Mouse (Mus musculus) cerebellum, adult 8-10 months (tissue): ENCODE results near the gene Nfe2.
"Not testable (repeated sequence)": the region's sequence is repeated elsewhere in the genome, so short reads cannot be mapped to it uniquely, and the experiment has no call there.

Experiments
- DNase-seq: peaks from one replicate; pipeline ENCODE4 v3.0.0; 2022

Gene Nfe2

DNA sequence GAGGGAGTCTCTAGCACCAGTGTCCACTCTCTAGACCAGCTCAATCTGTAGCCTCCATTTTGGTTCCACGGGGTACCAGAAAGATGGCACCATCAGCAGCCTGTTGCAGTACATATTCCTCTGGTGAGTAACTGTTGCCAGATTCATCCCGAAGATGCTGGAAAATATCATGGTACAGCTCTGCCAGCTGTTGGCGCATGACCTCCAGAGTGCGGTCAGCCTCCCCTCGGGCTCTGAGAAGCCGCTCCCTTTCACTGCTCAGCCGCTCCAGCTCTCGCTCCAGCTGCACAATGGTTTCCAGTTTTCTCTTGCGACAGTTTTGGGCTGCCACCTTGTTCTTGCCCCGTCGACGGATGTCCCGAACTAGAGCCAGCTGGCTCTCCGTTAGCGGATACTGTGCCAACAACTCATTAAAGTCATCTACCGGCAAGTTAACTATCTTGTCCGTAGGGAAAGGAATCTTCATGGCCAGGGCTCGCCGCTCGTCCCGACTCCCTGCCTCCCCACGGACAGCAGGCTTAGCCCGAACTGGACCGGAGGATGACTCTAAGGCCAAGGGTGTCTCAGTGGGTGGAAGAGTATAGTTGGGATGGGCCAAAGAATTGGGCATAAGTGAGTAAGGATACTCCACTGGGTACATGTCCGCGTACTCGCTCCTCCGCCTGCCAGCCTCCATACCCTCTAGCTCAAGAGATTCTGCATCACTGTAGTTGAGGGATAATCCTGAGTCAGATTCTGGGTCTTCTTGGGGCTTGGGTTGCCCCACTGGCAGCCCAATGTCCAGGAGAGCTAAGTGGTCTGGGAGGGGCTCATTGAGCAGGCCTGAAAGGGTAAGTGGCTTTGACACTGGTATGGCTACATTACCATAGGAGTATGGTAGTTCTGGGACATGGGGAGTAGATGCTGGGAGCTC is 9.5 kb downstream of the Nfe2 start:
- DNase-seq = no peak

GRCm38 (mm10) chr15:103247782-103248400 is 10.3 kb downstream of the Nfe2 start:
- DNase-seq = no peak

DNA sequence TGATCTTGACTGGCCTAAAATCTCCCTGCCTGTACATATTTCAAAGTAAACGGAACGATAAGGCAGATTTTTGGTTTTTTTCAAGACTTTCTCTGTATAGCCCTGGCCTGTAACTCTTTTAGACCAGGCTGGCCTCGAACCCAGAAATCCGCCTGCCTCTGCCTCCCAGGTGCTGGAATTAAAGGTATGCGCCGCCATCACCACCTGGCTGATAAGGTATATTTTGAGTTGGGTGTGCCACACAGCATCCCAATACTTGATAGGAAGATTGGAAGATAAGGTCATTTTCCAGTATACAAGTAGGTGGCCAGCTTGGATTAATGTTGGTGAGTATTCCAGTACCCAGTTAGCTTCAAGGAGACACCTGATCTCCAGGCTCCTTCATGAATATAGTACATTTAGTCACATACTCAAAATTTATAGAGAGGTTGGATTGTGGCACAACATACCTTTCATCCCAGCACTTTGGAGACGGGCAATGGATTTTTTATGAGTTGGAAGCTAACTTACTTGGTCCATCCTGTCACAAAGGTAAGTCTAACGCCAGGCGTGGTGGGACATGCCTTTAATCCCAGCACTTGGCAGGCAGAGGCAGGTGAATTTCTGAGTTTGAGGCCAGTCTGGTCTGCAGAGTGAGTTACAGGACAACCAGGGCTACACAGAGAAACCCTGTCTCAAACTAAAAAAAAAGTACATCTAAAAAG is 11.0 kb downstream of the Nfe2 start:
- no peak for DNase-seq

DNA sequence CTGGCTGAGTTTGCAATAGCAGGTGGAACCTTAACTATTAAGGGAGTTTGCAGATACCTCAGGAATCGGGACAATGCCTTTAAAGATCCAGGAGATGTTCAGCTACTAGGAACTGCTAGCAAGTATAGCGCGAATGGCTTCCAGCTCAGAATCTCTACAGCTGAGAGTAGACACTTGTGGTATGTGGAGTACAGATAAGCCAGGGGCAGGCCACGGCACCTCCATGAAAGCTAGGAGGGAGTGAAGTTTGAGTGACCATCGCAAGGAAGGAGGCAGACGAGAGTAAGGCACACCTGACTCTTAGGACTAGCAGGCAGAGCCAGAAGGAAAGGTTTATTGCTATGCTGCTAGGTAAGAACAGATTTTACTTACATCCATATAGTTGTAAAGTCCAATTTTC is 12.6 kb downstream of the Nfe2 start:
- no peak for DNase-seq

DNA sequence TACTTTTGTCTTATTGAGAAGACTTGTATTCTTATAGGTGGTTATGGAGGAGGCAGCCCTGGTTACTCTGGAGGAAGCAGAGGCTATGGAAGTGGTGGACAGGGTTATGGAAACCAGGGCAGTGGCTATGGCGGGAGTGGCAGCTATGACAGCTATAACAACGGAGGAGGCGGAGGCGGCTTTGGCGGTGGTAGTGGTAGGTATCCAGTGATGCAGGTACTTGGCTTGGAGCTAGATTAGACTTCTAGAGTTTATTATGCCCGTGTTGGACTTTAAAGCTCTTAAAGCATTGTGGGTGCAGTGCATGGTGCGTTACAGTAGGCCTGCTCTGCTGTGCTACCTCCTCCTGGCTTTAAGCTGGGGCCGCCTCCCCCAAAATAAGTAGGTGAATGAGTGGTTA is 15.3 kb downstream of the Nfe2 start:
- no peak for DNase-seq

GRCm38 (mm10) chr15:103241071-103242018 is 16.9 kb downstream of the Nfe2 start:
- not testable (repeated sequence) for DNase-seq

- peak; percentile 93 for DNase-seq
These were observed 17.8 kb downstream of the Nfe2 start, which contains the start of gene Hnrnpa1 for GRCm38 (mm10) chr15:103240160-103241028. TSS of gene Hnrnpa1 (plus strand) at chr15:103240432.

DNA sequence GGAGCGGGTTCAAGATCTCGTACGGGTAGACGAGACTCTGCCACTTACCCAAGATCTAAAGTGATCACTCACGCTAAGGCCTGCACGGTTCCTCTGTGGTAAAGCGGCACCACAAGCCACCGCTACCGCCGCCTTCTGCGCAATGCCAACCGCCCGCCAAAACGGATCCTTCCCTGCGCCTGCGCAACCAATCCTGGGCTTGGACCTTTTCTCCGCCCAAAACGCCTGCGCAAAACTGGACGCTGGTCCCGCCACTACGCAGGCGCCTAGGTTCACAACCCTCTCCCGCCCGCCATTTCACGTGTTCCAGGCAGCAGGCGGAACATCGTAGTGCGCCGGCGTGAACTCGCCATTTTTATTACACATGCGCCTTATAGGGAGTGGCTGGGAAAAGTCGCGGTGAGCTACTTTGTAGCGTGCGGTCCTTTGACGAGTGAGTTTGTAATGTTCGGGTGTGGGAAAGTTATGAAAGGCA is 18.5 kb downstream of the Nfe2 start, which contains the start of gene Cbx5:
Gene Cbx5, minus strand, starts transcription at position 132 of the 475 bp plus-strand sequence.
- DNase-seq = peak; percentile 98

GRCm38 (mm10) chr15:103239130-103239684 is 19.0 kb downstream of the Nfe2 start:
- DNase-seq = peak; percentile 92

- no peak for DNase-seq
These were observed 20.9 kb downstream of the Nfe2 start for GRCm38 (mm10) chr15:103237295-103237694.

DNA sequence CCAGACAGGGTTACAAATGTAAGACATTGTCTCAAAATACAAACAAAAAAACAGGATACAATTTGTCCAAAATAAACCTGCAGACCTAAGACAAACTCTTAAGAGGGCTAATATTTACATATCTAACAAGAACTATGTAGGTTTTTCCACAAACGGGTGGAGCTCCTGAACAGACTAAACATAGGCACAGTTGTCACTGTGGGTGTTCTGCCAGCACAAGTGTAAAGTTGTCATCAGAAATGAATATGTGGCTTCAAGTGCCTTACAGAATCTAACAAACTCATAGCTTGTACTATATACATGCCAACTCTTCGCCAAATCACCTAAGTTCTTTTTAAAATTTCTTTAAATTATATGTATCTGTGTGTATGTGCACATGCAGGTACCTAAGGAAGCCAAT is 25.1 kb downstream of the Nfe2 start:
- DNase-seq = no peak

DNA sequence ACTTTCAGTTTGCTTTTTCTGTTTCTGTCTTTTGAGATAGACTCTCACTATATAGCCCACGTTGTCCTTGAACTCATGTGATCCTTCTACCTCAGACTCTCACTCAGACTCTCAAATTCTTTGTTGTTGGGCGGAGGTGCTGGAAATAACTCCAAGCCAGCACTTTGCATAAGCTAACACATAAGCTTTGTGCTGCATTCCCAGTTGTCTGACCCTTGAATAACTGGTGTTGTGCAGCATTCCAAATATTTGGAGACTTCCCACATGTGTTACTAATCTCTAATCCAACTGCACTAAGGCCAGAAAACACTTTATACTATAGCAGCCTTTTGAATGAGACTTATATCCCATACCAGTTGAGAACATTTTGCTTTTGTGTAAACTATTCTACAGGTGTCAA is 29.3 kb downstream of the Nfe2 start:
- no peak for DNase-seq

- no peak for DNase-seq
These were observed 30.6 kb downstream of the Nfe2 start for GRCm38 (mm10) chr15:103227572-103227971.

GRCm38 (mm10) chr15:103227022-103227421 is 31.2 kb downstream of the Nfe2 start:
- DNase-seq = no peak

DNA sequence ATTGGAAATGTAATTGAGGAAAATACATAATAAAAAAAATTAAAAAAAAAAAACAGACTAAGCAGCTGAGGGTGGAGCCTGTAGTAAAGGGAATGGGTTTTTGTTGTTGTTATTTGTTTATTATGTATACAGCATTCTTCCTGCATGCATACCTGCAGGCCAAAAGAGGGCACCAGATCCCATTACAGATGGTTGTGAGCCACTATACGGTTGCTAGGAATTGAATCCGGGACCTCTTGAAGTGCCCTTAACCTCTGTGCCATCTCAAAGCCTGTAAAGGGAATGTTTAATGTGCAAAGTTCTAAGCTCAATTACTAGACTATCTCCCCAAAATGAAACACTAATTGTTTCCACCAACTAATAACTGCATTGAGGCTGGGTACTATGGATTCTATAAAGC is 34.0 kb downstream of the Nfe2 start:
- no peak for DNase-seq

DNA sequence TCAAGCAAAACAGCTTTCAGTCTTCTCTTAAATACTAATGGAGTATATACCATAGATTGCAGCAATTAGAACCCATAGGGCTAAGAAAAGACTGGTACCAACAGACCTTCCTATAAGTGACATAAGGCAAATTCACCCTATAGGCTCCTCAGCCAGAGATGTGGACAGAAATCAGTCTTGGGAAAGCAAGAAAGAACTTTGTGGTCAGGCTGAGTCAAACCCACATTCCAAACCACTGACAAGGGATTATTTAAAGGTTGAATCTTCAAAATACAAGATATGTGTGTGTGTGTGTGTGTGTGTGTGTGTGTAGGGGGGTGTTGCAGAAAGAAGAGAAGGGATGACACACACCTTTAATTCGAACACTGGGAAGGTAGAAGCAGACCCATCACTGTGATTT is 36.8 kb downstream of the Nfe2 start:
- no peak for DNase-seq

DNA sequence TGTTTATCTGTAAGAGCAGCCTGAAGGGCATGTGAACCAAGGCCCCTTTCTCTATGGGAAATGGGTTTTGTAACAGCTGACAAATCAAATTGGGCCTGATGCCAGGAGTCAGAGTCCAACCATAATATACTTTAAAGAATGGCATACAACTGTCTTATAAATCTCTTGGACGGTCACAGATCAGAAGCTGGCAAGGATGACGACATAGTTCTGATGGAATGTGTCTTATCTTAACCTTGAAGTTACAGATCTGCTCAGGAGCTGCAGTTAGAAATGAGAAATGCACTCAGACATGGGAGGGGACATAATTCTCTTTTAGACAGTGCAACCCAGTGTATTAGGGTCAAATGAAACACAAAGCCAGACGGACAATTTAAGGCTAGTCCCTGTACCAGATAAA is 37.4 kb downstream of the Nfe2 start:
- DNase-seq = no peak

- no peak for DNase-seq
These were observed 42.2 kb downstream of the Nfe2 start for GRCm38 (mm10) chr15:103216052-103216451.

GRCm38 (mm10) chr15:103214971-103215907 is 43.0 kb downstream of the Nfe2 start:
- DNase-seq = peak; percentile 36

- no peak for DNase-seq
These were observed 44.1 kb downstream of the Nfe2 start for GRCm38 (mm10) chr15:103214149-103214548.
